Mouse (Mus musculus) megakaryocyte, embryonic 14.5 days (primary cell): ENCODE data around the gene Ndc1.

Source experiments
- FLI1 ChIP-seq: IDR thresholded peaks from 2 replicates; pipeline ENCODE4 v1.6.1; 2012; ENCODE audit warnings: low read length, inconsistent platforms, mixed read lengths
- GATA1 ChIP-seq: IDR thresholded peaks from 3 replicates; pipeline ENCODE4 v1.6.1; 2012; ENCODE audit warnings: mixed read lengths, low read length, inconsistent platforms, borderline replicate concordance

- TF ChIP-seq GATA1 = no peak
- TF ChIP-seq FLI1 = no peak
Measured at GRCm38 (mm10) chr4:107393771-107394170, 26.2 kb downstream of the Ndc1 start.
